Mouse (Mus musculus) mesoderm, embryonic 11.5 days (tissue): Measurements from ENCODE around the gene Rxra.

Experiments
- DNase-seq: peaks from one replicate; pipeline ENCODE4 v3.0.0-alpha.2; 2012; ENCODE audit warnings: low read depth, low spot score

Gene Rxra

GRCm38 (mm10) chr2:27738396-27738795, 62.2 kb downstream of the Rxra start:
- DNase-seq = no peak

DNA sequence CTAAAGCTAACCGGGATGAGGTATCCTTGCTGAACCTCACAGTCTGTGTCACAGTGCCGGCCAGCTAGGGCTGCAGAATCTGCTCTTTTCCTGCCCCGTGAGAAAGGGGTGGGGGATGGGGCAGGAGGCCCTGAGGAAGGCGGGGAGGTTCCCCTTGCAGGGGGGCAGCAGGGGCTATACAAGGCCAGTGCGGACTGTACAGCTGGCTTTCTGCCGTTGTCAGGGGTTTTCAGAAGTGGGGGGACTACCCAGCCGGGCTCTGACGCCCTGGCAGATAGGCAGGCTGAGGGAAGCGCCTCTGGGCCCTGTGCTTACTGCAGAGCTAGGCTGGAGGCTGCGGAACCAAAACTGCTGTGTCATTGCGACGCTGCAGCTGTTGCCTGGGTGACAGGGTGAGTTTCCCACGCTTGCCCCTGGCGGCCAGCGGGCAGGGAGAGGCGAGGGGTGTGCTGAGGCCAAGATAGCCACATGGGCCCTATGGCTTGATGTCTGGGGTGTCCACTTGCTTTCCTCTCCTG, 63.9 kb downstream of the Rxra start:
- peak; percentile 88 for DNase-seq

DNA sequence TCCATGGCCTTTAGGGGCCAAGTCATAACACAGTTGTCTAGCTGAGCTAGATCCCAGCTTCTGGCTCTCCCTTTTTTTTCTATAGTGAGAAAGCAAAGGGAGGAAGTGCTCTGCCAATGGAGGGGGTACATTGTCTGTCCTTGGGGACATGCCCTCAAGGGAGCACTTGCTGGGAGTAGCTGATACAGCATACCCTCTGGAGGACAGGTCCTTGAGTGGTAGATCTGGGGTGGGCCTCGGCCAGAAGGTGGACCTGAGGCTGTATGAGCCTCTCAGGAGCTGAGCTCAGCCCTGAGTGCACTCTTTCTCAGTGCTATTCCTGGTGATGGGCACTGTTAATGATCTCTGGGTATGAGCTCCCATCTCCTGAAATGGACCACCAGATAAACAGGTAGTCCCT, 66.9 kb downstream of the Rxra start:
- DNase-seq = no peak

DNA sequence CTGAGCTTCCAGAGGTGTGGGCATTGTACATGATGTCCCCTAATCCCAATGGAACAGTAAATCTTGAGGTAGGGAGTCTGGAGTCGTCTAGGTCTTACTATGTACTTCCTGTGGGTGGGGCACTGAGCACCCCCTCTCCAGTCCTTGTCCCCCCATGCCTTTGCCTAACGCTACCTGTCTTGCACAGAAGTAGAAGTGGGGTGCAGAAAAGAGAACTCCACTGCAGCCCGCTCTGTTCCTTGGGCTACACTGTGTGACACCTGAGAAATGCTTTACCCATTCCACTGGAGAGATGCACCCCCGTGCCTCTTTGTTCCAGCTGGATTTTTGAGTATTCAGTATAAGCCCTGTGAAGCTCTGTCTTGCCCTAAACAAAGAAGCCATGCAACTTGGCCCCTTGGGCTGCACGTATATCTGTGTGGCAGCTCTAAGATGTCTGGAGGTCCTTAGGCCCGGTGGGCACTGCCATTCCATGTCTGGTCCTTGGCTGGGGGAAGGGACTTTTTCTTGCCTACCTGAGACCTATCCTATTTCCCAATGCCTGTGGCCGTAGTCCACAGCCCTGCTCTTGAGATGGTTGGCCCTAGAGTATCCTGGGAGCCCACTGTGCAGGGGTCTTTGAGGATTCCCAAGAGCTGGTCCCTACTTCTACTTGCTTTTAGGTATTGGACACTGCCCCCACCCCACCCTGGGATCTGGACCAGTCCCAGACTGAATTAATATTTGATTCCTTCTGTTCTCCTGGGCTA, 67.8 kb downstream of the Rxra start:
- no peak for DNase-seq

- DNase-seq = no peak
These were observed 68.5 kb downstream of the Rxra start for GRCm38 (mm10) chr2:27744612-27745351.

- peak; percentile 59 for DNase-seq
These were observed 69.7 kb downstream of the Rxra start for GRCm38 (mm10) chr2:27745673-27746620.

DNA sequence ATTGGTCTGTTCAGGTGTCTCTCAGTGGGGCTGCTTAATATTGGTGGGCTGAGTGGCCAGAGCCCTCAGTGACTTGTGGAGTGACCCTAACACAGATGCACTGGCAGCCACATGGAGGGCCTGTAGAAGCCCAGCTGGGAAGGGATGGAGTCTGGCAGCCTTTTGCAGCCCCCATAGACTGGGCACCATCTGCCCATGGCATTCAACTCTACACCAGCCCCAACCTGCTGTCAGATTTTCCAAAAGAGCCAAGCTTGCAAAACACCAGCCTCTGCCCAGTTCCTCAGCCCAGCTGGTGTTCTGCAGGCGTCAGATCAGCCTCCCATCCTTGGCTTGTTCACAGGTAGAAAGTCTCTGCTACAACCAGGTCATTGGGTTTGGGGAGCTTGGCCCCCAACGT, 70.6 kb downstream of the Rxra start:
- DNase-seq = no peak

DNA sequence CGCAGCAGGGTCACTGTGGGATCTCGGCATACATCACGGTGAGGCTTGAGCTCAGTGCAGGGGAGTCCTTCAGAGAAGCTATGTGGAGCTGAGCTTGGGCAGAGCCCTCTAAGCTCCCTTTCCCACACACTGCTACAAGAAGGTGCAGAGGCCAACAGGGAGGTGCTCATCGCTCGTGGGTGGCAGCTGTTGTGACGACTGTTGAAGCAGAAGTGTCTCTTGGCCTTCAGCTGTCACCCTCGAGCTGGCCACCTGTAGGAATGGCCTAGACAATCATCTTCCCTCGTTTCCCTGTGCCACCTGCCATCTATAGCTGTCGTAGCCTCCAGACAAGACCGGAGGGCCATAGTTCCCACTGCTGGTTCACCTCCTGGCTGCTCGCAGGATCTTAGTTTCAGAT, 72.7 kb downstream of the Rxra start:
- no peak for DNase-seq

GRCm38 (mm10) chr2:27750399-27751134, 74.3 kb downstream of the Rxra start:
- DNase-seq = no peak

GRCm38 (mm10) chr2:27751135-27751519, 74.9 kb downstream of the Rxra start:
- no peak for DNase-seq

GRCm38 (mm10) chr2:27751803-27752202, 75.6 kb downstream of the Rxra start:
- DNase-seq = no peak

DNA sequence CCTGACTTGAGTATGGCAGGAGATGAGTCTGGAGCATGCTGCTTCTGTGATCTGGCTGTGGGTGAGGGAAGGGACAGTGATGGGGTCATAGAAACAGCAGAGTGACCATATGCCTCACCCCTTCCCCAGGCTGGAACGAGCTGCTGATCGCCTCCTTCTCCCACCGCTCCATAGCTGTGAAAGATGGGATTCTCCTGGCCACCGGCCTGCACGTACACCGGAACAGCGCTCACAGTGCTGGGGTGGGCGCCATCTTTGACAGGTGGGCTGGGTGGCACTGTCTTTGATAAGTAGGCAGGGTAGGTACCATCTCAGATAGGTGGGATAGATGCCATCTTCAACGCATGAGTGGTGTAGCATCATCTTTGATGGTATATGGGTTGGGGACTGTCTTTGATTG, 77.9 kb downstream of the Rxra start:
- no peak for DNase-seq

GRCm38 (mm10) chr2:27755986-27756641, 79.9 kb downstream of the Rxra start:
- DNase-seq = no peak

- peak; percentile 71 for DNase-seq
These were observed 82.4 kb downstream of the Rxra start for GRCm38 (mm10) chr2:27758414-27759301.

GRCm38 (mm10) chr2:27759431-27759830, 83.2 kb downstream of the Rxra start:
- no peak for DNase-seq

DNA sequence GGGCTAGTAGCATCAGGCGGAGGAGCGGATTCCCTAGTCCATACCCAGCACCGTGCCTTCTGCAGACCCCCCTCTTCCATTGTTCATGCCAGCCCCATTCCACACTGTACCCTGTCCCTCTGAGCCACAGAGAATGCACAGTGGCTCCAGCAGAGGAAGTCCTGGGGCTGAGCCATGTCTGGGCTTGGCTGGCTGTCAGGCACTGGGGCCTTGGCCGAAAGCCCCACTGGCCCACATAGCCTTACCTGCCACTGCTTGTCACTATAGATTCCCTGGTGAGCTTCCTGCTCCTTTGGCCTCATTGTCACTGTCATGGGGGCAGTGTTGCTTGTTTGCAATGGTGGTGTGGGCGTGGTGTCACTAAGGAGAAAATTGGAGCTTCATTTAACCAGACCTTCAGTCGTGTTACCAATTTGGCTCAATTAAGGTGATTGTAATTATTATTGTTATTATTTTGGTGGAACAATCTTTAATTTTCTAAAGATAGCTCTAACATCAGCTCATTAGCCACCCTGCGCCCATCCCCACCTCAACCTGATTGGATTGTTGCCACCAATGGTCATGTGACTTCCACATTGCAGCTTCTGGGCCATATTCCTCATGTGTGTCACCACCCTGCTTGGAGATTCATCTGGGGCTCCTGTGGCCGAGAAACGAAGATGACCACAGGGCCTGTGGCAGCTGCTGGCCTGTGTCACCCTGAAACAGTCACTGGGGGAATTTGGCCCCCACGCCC, 85.2 kb downstream of the Rxra start:
- DNase-seq = no peak

GRCm38 (mm10) chr2:27761996-27762340, 85.7 kb downstream of the Rxra start:
- DNase-seq = no peak

- no peak for DNase-seq
These were observed 86.3 kb downstream of the Rxra start for GRCm38 (mm10) chr2:27762509-27762908.
